Mouse (Mus musculus) adrenal gland, postnatal 14 days (tissue): Measurements from ENCODE around the gene Skap1. TPM values are rescaled to one million over a fixed set of nuclear protein-coding genes. Genes with fewer than 3 reads are reported as not detected.
A peak's percentile ranks its signal among the peaks of the same experiment; 100 is the strongest.

Experiments used
- DNase-seq: peaks from one replicate; pipeline ENCODE4 v3.0.0; 2021; ENCODE audit warnings: mixed read lengths
- total RNA-seq: library from RNA; stranded (reverse); gene quantifications from 2 replicates; pipeline ENCODE4 v1.2.3, GENCODE M21; 2021

The Skap1 gene
- total RNA-seq, 1 experiment from 2014 or later, result 4.0 TPM

DNA sequence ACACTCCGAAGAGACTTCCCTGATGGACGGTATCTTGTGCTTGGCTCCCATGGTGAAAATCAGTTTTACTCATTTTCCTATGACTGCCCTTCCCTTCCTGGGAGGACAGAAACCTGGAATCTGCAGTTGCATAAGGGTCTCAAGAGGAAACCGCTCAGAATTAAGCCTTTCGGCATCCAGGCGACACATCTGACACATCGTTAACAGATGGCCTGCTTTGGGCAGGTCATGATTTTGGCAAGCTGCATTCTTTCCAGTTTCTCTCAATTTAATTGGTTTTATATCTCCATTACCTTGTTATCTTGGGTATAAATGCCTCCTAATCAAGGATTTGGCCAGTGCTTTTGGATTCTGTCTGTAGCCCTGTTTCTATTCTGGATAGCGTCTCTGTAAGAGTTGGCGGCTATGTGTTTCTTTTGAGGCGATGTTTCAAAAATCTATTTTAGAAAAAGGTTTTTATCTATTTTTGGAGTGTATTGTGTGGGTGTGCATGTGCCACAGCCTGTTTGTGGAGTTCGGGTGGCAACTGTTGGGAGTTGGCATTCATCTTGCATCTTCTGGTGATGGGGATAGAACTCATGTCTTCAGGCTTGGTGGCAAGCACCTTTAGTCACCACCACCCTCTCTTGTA lies 1.1 kb downstream of the Skap1 start:
- DNase-seq, result no peak

DNA sequence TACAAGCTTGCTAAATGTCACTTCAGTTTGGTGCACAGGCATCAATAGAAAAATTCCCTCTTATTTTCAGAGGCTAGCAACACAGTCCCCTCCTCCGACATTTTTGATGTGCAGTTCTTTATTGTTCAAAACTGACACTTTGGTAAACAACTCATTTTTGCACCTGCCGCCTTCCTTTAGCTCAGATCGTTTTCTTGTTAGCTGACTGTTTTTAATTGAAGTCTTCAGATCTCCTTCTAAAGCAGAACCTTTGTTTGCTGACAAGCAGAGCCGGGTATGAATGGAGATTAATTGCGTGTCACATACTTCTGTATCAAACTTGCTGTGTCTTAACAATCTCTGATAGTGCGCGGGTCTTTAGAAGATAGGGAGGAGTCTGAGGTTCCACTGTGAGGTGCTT lies 2.0 kb downstream of the Skap1 start:
- no peak for DNase-seq

DNA sequence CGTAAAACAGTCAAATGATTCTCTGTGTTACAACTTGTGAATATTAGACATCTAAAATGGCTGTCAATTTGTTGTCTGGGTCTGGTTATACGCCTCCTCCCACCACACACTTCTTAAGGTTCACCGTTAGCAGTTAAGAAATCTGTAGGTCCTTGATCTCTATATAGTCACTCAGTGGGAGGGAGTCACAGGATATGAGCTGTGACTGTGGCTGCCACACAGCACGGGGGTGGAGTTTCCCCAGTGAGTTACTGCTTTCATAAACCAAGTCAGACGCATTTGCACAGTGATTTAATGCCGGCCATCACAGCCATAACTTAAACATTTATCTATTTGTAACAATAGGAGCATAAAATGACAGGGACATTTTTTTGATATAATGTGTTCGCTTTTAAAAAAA lies 2.6 kb downstream of the Skap1 start:
- peak; percentile 27 for DNase-seq

DNA sequence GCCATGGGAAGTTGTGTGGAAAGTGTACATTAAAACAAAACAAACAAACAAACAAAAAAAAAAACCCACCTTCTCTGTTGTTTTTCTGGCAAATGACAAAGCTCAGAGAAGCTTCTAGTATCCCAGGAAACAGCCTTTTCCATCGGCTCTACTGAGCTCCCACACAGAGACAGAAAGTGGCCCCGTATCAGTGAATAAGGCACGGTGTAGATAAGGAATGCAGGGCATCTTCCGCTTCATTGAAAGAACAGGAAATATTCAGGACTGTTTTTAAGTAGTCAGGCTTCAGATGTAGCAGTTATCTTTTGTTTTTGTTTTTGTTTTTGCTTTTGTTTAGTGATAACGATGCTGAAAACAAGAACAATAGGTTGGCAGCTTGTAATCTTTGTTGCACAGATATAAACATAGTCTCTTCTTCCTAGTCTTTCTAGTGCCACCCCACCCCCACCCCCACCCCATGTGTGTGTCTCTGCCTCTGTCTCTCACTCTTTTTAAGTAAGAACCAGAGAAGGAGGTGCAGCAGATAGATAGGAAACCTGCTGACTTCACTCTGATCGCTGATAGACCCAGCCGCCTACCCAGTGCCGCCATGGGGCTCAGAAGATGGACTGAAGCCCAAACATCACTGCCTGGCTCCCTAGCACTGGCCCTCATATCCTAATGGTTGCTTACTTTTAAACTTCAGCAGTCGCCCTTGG lies 3.8 kb downstream of the Skap1 start:
- no peak for DNase-seq

DNA sequence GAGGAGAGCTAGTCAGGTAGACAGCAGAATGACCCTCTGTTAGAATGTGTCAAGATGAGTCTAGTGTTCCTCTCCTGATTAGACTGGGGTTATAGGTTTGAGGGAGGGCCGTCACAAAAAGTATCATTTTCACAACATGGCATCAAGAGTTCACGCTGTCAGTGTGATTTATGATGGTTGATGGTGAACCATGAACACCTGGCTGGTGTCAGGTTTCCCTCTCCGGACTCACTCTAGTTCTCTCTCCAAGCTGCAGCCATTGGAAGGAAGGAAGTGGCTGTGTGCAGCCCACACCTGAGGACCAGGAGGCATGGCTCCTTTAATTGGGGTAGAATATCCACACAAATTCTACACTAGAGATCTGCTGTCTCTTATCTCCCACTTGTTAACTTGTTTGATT lies 18.3 kb downstream of the Skap1 start:
- no peak for DNase-seq

DNA sequence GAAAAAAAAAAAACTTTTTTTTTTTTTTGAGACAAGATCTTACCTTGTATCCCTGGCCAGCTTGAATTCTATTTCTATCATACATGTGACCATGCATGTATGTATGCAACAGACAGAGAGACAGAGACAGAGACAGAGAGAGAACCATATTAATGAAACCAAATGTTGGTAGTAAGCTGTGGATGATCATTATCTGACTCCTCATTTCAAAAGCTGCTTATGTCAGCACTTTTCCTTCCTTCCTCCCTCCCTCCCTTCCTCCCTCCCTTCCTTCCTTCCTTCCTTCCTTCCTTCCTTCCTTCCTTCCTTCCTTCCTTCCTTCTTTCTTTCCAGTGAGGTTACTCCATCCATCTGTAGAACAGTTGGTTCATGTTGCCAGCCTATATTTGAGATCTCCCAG lies 18.8 kb downstream of the Skap1 start:
- DNase-seq, result no peak

DNA sequence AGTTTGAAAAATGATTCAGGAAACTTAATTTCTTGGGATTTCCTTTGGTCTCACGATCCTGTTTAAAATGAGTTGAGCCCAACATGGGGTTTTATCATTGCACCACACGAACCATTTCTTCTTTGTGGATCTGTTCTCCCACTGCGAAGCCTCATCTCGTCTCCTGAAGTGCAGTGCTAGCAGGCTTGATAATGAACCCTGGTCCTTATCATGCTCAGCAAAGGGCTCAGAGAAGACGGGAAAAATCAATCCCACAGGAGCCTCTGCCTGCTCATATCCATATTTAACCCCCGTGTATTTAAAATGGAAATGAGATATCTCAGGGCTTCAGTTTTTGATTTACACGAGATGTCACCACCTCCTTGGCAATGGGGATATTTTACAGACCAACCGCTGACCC lies 34.1 kb downstream of the Skap1 start:
- DNase-seq, result no peak

DNA sequence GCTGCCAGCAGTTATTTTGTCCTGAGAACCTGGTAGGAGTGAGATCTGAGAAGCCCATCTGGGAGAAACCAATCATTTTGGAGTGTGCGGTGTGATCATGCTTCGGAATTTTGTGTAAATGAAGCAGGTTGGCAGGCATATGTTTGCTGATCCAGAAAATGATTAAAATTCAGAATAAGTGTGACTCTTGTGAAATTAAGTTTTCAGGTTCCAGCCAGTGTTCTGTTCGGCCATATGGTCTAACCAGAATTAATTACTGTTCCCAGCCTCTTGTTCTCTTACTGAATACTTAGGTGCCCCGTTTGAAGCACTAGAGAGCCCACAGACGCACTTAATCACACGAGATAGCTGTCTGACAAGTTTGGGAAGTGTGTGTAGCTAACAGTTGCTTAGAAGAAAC lies 36.6 kb downstream of the Skap1 start:
- DNase-seq, result no peak

DNA sequence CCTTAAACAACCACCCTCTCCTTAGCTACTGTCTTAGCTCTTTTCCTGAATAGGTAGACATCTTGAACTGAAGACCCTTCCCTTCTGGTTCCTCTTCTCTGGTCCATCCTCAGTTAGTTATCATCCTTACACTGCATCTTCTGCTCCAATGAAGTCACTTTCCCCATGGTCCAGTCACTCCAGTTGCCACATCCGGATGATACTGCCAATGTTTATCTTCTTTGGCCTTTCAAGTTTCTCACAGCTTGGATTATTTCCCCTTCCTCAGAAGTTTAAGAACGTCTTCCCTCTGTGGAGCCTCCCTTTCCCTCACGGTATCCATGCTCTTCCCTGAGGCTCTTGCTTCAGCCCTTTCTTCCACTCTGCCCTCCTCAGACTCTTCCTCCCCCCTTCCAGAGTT lies 38.6 kb downstream of the Skap1 start:
- DNase-seq, result no peak

DNA sequence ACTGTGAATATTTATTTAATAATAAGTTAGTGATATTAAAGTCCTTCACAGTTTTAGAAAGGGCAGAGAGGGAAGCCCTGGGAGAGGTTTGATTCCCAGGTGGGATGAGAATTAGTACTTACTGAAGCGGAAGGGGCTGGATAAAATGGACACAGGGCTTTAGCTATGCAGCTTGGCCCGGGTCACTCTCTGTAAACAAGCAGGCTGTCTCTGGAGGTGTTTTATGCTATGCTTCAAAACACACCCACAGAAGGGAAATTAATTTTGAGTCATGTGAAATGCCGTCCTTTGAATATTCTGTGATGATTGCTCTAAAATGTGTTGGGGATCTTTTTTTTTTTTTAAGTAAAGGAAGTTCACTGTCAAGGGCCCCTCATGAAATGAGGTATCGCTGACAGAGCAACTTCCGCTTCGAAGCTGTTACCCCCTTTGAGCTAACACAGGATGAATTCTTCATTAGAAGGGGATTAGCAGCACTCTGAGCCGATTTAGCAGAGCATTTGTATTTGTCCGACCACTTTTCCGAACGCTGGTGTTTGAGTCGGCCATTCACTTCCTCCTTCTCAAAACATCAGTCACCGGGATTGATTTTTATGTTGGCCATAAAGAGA lies 40.2 kb downstream of the Skap1 start:
- DNase-seq, result no peak

DNA sequence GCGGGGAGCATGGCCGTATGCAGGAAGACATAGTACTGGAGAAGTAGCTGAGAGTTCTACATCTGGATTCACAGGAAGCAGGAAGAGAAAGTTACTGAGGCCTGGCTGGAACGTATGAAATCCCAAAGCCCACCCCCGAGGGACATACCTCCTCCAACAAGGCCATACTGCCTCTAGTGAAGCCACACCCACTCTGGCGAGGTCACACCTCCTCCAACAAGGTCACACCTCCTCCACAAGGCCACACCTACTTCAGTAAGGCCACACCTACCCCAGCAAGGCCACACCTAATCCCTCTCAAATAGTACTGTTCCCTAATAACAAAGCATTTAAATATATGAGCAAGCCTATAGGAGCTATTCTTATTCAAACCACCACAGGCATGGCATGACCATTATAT lies 41.4 kb downstream of the Skap1 start:
- no peak for DNase-seq

DNA sequence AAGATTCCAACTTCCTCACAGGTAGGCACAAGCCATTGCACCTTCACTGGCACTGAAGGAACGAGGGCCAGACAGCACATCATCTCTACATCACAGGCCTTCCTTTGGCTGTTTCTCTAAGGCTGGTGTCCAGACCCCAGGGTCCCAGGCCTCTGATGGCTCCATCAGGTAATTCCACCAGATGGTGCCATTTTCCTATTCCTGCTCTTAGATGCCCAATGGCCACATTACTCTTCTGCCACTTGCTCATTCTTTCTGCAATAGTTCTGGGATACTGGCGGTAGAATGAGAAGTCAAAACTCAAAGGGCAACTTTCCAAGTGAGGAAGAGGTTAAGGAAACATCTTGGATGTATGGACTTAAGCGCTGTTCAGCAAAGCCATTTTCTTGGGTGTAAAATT lies 50.8 kb downstream of the Skap1 start:
- DNase-seq, result no peak

DNA sequence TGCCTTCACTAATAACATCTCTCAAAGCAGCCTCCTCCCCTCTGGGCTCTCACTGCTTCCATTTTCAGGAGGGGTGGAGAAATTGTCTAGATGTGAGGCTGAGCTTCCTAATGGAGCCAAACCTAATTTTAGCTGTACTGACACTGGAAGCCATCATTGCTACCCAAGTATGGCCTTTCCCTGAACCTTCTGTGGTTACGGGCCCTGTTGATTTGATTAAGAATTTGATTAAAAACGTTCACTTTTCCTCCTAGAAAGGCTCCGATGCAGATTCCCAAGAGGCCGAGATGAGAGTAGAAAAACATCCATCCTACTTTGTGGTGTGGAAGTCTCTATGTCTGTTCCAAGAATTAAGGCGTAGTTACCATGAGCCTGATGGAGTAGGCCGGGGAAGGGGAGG lies 60.1 kb downstream of the Skap1 start:
- no peak for DNase-seq

DNA sequence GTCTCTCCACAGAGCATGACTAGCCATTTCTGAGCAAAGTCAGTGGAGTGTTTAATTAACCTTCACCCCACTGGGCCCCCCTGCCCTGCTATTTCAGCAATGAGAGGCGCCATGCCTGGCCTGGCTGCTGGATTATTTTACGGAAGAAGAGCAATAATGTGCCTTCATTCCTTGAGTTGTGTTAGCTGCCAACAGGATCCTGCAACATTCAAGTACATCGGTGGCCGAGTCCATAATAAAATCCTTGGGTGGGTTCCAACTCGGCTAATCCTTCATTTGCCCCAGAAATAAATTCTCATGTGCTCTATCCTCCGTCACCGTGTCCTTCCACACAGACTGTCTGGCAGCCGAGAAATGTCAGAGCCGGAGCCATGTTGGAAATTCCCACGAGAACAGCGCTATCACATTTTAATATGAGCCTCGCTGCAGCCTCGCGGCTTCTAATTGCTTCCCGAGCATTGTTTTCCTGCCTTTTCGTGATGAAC lies 61.8 kb downstream of the Skap1 start:
- DNase-seq, result peak; percentile 53

DNA sequence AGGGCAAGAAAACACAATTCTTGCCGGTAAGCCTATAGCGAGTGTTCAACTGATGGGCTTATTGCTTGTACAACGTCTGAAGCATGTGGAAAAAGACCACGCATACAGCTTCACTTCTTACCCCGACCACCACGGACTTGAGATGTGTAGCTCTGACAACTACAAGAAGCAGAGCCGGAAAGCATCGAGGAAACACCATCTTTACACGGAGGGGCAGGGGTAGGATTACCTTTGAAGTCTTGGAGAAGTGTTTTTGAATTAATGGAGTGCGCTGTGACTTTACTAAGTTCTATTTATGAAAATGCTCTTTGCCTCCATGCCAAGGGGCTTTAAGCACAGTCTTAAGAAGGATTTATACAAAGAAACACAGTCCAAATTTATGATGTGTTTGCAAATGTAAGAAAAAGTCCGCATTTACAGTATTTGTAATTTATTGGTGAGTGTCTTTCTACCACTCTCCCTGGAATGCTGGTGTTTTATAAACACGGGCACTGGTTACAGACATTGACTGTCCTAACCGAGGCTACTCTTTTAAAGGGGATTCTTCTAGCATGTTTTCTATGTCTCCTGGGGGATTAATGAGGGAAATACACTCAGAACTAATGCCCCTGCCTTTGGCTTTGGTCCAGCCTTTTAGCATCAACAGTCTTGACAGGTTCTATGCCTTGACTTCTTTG lies 67.5 kb downstream of the Skap1 start:
- no peak for DNase-seq

DNA sequence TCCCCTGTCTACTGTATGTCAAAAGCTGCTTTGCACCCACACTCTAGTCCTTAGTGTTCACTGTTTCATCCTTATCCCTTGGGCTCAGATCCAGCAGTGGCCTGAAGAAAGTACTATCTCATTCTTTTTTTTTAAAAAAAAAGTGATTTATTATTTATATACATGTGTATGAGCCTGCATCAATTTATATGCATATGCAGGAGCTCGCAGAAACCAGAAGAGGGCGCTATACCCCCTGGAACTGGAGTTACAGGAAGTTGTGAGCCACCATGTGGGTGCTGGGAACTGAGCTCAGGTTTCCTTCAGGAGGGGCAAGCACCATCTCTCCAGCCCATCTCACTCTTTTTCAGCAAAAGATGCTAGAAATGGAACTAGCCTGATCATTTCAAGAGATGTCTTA lies 70.1 kb downstream of the Skap1 start:
- DNase-seq, result no peak

DNA sequence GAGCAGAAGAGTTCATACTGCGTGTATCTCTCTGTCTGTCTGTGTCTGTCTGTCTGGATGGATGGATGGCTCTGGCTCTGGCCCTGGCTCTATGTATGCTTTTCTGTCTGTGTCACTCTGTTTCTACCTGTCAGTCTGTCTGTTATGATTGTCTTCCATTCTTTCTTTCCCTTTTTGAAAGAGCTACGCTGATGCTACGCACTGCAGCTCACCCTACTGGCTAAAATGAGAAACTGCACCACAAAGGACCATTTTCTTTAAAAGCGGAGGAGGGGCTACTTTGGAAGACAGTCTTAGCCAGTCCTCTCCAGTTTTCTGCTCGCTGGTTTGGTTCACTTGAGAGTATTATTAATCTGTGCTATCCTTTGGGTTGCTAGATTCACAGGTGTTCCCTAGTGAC lies 71.8 kb downstream of the Skap1 start:
- DNase-seq, result peak; percentile 58

DNA sequence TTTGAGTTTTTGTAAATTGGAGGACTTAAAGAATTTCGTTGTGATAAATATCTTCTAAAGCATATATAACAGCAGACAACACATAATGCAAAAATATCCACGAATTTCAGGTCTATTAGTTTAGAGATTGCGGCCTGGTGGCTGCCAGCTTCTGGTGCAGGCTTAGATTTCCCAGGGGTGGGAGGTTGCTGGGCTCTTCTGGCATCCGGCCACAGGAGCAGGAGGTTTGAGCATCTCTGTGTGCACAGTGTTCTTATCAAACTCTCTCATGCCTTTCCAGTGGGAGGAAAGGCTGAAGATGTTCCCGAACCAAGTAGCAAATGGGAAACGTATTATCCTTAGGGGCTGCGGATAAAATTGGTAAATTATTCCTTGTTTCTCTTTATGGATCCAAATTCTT lies 77.6 kb downstream of the Skap1 start:
- DNase-seq, result no peak

DNA sequence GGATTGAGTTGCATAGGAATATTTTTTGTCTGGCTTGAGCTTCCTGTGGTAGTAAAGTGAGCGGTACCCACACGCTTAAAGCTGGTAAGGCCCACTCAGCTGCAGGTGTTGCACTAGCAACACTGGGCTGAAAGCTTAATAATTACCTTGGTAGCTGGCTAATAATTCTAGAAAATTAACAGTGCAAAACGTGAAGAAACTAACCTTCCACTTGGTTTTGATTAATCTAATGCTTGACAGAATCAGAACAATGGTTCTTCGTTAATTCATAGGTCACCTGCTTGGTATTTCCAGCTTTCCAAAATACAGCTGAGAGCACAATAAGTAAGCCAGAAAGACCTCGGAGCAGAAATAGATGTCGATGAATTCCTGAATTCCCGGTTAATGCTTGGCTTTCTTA lies 78.2 kb downstream of the Skap1 start:
- DNase-seq, result no peak

DNA sequence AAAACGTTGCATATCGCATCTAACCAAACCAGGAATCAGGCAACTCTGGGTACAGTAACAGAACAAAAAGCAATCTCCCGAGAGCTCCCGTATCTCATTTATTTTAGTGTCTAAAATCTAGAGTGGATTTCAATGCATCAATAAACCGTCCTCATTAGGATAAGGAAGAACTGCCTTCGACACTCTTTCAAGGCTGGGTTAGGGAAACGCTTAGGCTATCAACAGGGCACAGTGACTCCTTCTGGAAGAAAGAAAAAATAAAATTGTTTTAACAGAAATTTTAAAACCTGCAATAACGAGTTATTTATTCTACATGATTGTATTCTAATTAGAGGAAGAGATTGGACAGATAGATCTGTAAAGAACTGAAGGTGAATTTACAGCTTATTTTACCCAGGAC lies 82.0 kb downstream of the Skap1 start:
- DNase-seq, result no peak

DNA sequence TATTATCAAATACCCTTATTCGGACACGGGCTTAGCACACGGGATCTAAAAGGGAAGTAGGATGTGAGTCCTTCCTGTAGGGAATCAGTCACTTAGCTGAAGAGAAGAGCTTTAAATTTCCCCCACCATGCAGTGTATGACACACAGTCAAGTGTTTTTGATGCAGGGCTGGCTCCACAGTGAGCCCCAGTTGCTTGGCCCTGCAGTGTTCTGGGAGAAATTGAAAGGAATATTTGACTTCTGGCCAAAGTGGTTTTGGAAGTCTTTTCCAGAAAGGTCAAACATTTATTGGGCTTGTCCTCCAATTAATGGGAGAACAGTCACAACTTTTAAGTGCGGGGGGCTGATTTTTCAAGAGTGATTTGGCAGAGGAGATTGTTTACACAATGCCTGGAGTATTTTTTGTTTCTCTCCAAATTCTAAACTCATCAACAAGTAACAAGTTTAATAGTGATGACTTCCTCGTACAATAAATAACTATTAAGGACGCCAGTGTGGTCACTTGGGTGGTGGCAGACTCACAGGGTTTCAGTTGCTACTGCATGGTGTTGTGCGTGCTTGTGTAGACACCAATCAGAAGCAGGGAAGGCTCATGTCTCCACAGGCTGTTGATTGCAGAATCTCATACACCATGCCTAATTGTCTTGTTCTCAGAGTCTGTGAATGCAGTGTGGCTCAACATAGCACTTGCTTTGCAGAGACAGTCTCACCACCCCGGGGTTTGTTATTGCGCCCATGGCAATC lies 86.7 kb downstream of the Skap1 start:
- DNase-seq, result no peak

DNA sequence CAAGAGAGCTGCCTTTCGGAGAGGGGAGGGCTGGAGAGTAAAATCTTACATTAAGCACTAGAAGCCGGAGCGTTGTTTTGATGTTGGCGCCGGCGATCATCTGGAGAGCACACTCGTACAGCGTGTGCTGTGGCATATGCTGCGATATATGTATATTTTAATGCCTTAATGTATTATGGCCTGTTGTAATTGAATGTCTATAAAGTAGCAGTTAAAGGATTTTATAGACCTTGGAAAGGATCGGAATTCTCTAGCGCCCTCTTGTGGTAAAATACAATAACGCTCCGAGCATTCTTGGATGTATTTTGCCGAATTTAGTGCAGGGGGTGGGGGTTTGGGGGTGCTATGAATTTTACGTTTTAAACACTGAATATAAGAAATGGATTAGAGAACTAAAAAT lies 88.7 kb downstream of the Skap1 start:
- peak; percentile 57 for DNase-seq

DNA sequence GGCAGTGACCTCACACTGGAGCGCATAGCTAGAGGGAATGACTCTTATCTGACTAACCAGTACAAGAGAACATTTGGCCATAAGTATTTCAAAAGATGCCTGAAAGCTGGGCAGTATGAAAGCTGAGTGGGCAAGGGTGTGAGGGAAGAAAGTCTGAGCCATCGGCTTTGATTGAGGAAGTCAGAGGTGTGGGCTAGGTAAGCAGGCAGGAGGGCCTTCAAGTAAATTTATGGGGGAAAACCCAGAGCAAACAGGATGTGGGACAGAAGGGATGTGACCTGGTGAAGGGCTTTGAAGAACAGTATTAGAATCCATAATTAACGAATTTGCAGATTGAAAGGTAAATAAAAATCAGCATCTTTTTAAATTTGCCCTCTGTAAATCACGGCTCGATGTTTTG lies 95.8 kb downstream of the Skap1 start:
- DNase-seq, result no peak
